Mouse (Mus musculus) forebrain, embryonic 11.5 days (tissue): ENCODE measurements around the gene Bves. TPM values are rescaled to one million over a fixed set of nuclear protein-coding genes. Genes with fewer than 3 reads are reported as not detected.

Experiments
- ATAC-seq: fragments of 200-750 bp; cut with Nextera tagmentation; replicated peaks from 2 replicates; pipeline ENCODE4 v1.8.0; 2017; ENCODE audit warnings: moderate TSS enrichment; ENCODE audit not compliant: low FRiP score
- DNase-seq: peaks from one replicate; pipeline ENCODE4 v3.0.0-alpha.2; 2017; ENCODE audit warnings: low spot score
- H3K27ac ChIP-seq: fragments of 300-500 bp; sonication (generic); 2 replicates; pipeline ENCODE4 v1.5.1; 2014; ENCODE audit warnings: low read depth, low read length
- H3K27me3 ChIP-seq: fragments of 300-500 bp; sonication (generic); 2 replicates; pipeline ENCODE4 v1.6.1; 2014; ENCODE audit warnings: mild to moderate bottlenecking, low read length, mixed read lengths; ENCODE audit not compliant: control insufficient read depth, insufficient read depth
- H3K36me3 ChIP-seq: fragments of 300-500 bp; sonication (generic); 2 replicates; pipeline ENCODE4 v1.6.1; 2014; ENCODE audit warnings: mild to moderate bottlenecking, low read length, moderate library complexity, mixed read lengths; ENCODE audit not compliant: control insufficient read depth, insufficient read depth
- H3K4me1 ChIP-seq: fragments of 300-500 bp; sonication (generic); replicated peaks from 2 replicates; pipeline ENCODE4 v1.6.1; 2014; ENCODE audit warnings: low read length, mixed read lengths; ENCODE audit not compliant: control insufficient read depth, insufficient read depth
- H3K4me2 ChIP-seq: fragments of 300-500 bp; sonication (generic); 2 replicates; pipeline ENCODE4 v1.6.1; 2014; ENCODE audit warnings: low read depth, mild to moderate bottlenecking, low read length, moderate library complexity, mixed read lengths; ENCODE audit not compliant: severe bottlenecking
- H3K4me3 ChIP-seq: fragments of 300-500 bp; sonication (generic); 2 replicates; pipeline ENCODE4 v1.5.1; 2014; ENCODE audit warnings: low read depth, low read length
- H3K9ac ChIP-seq: fragments of 300-500 bp; sonication (generic); 2 replicates; pipeline ENCODE4 v1.6.1; 2014; ENCODE audit warnings: low read length
- H3K9me3 ChIP-seq: fragments of 300-500 bp; sonication (generic); 2 replicates; pipeline ENCODE4 v1.6.1; 2016; ENCODE audit warnings: low read length, mixed read lengths; ENCODE audit not compliant: control insufficient read depth
- whole genome bisulfite sequencing: fragments of 180-500 bp; shearing (Covaris S2); extraction: QIAGEN DNeasy Blood & Tissue Kit; methylation state at CpG from one replicate; pipeline ENCODE4 v1.1.7; 2014; 5-methylcytosine and 5-hydroxymethylcytosine counted together
- polyA plus RNA-seq: library from polyadenylated mRNA; unstranded; fragments of >200 nt; fragmentation: Nextera tagmentation; extraction: Ambion mirVana; gene quantifications from 2 replicates; pipeline ENCODE4 v1.2.1, GENCODE M21; 2014

Gene Bves
- polyA plus RNA-seq, 1 experiment from 2014 or later = 1.5 TPM

GRCm38 (mm10) chr10:45303315-45304036, 32.1 kb upstream of the Bves start:
- WGBS = 81% methylated on average over 14 of the region's 14 CpGs
- H3K4me1 ChIP-seq = no peaks in the 10 kb centered on the region
- H3K9ac ChIP-seq = no peak overlapping the region
- no peaks in the 10 kb centered on the region for H3K9me3 ChIP-seq
- no peak overlapping the region for H3K4me2 ChIP-seq
- ATAC-seq (no peak), DNase-seq (no peak)
- H3K36me3 ChIP-seq = no peaks in the 10 kb centered on the region
- no peak overlapping the region for H3K4me3 ChIP-seq
- H3K27me3 ChIP-seq = no peaks in the 10 kb centered on the region
- H3K27ac ChIP-seq = no peak overlapping the region

- Histone ChIP-seq H3K27ac (no peak overlapping the region), H3K4me3 (no peak overlapping the region), H3K27me3 (no peaks in the 10 kb centered on the region), H3K9ac (no peak overlapping the region), H3K36me3 (no peaks in the 10 kb centered on the region), H3K4me2 (no peak overlapping the region), H3K4me1 (no peaks in the 10 kb centered on the region), H3K9me3 (no peaks in the 10 kb centered on the region)
- ATAC-seq = no peak
- 78% methylated on average over 5 of the region's 5 CpGs for WGBS
- DNase-seq = no peak
Observed at GRCm38 (mm10) chr10:45305173-45305572, 30.4 kb upstream of the Bves start.

GRCm38 (mm10) chr10:45311129-45311528, 24.4 kb upstream of the Bves start:
- no peaks in the 10 kb centered on the region for H3K36me3 ChIP-seq
- no peaks in the 10 kb centered on the region for H3K27me3 ChIP-seq
- H3K9me3 ChIP-seq = no peaks in the 10 kb centered on the region
- DNase-seq (no peak), ATAC-seq (no peak)
- no peak overlapping the region for H3K9ac ChIP-seq
- WGBS = 92% methylated on average over 5 of the region's 5 CpGs
- no peak overlapping the region for H3K4me3 ChIP-seq
- no peak overlapping the region for H3K27ac ChIP-seq
- no peaks in the 10 kb centered on the region for H3K4me1 ChIP-seq
- H3K4me2 ChIP-seq = no peak overlapping the region

GRCm38 (mm10) chr10:45311624-45312023, 23.9 kb upstream of the Bves start:
- Histone ChIP-seq H3K36me3 (no peaks in the 10 kb centered on the region), H3K27ac (no peak overlapping the region), H3K4me3 (no peak overlapping the region), H3K27me3 (no peaks in the 10 kb centered on the region), H3K9me3 (no peaks in the 10 kb centered on the region), H3K9ac (no peak overlapping the region), H3K4me2 (no peak overlapping the region), H3K4me1 (no peaks in the 10 kb centered on the region)
- no peak for ATAC-seq
- WGBS = 80% methylated on average over 7 of the region's 7 CpGs
- DNase-seq = no peak

- no peaks in the 10 kb centered on the region for H3K4me1 ChIP-seq
- H3K9me3 ChIP-seq = no peaks in the 10 kb centered on the region
- DNase-seq (no peak), ATAC-seq (no peak)
- no peak overlapping the region for H3K4me3 ChIP-seq
- no peaks in the 10 kb centered on the region for H3K36me3 ChIP-seq
- WGBS = 92% methylated on average over 16 of the region's 16 CpGs
- no peaks in the 10 kb centered on the region for H3K27me3 ChIP-seq
- no peak overlapping the region for H3K4me2 ChIP-seq
- H3K27ac ChIP-seq = no peak overlapping the region
- no peak overlapping the region for H3K9ac ChIP-seq
Observed at GRCm38 (mm10) chr10:45314865-45315264, 20.7 kb upstream of the Bves start.

GRCm38 (mm10) chr10:45318922-45319321, 16.6 kb upstream of the Bves start:
- 86% methylated on average over 5 of the region's 5 CpGs for WGBS
- Histone ChIP-seq H3K4me3 (no peak overlapping the region), H3K36me3 (no peaks in the 10 kb centered on the region), H3K9me3 (no peaks in the 10 kb centered on the region), H3K27me3 (no peaks in the 10 kb centered on the region), H3K4me1 (0 out of 2 replicates have a peak, but pooled peaks cover 2% of the 10 kb centered on the region), H3K9ac (no peak overlapping the region), H3K4me2 (no peak overlapping the region), H3K27ac (no peak overlapping the region)
- ATAC-seq (0 out of 2 replicates have a peak, but pooled peaks have one; percentile 44), DNase-seq (no peak)

GRCm38 (mm10) chr10:45320296-45320695, 15.3 kb upstream of the Bves start:
- Histone ChIP-seq H3K27ac (no peak overlapping the region), H3K4me2 (no peak overlapping the region), H3K36me3 (no peaks in the 10 kb centered on the region), H3K9ac (no peak overlapping the region), H3K4me1 (0 out of 2 replicates have a peak, but pooled peaks cover 4% of the 10 kb centered on the region), H3K27me3 (no peaks in the 10 kb centered on the region), H3K9me3 (no peaks in the 10 kb centered on the region), H3K4me3 (no peak overlapping the region)
- 57% methylated on average over 3 of the region's 3 CpGs for WGBS
- ATAC-seq (no peak), DNase-seq (no peak)

GRCm38 (mm10) chr10:45324159-45324558, 11.4 kb upstream of the Bves start:
- no peaks in the 10 kb centered on the region for H3K36me3 ChIP-seq
- peak; percentile 70 for ATAC-seq
- H3K4me1 ChIP-seq = 0 out of 2 replicates have a peak, but pooled peaks cover 4% of the 10 kb centered on the region
- H3K4me2 ChIP-seq = no peak overlapping the region
- no peaks in the 10 kb centered on the region for H3K9me3 ChIP-seq
- no peak overlapping the region for H3K4me3 ChIP-seq
- no peak overlapping the region for H3K9ac ChIP-seq
- H3K27ac ChIP-seq = no peak overlapping the region
- WGBS = 31% methylated on average over 1 of the region's 1 CpGs
- no peaks in the 10 kb centered on the region for H3K27me3 ChIP-seq
- DNase-seq = no peak
